Mouse (Mus musculus) frontal cortex, postnatal 14 days (tissue): ENCODE data around the gene Gm20532.

Source experiments
- DNase-seq, 2 experiments: peaks; one replicate each; pipeline ENCODE4 v3.0.0; 2022; ENCODE audit warnings: low spot score in 2 of 2

Gene Gm20532

GRCm38 (mm10) chr2:26622984-26623383, 36.5 kb downstream of the Gm20532 start:
- DNase-seq, result no peak

GRCm38 (mm10) chr2:26625419-26625818, 39.0 kb downstream of the Gm20532 start:
- DNase-seq, result no peak

- no peak for DNase-seq
Measured at GRCm38 (mm10) chr2:26626081-26626480, 39.6 kb downstream of the Gm20532 start.

GRCm38 (mm10) chr2:26627921-26628739, 41.7 kb downstream of the Gm20532 start, which contains the start of gene Fam69b:
Fam69b (plus strand) TSS chr2:26628457.
- peak; percentile 71 to 80 for DNase-seq

- no peak for DNase-seq
Measured at GRCm38 (mm10) chr2:26628792-26629437, 42.5 kb downstream of the Gm20532 start.

GRCm38 (mm10) chr2:26632541-26633395, 46.3 kb downstream of the Gm20532 start:
- no peak for DNase-seq

GRCm38 (mm10) chr2:26633953-26634530, 47.6 kb downstream of the Gm20532 start:
- DNase-seq, result no peak

GRCm38 (mm10) chr2:26634629-26635488, 48.4 kb downstream of the Gm20532 start:
- DNase-seq, result no peak

- no peak for DNase-seq
Measured at GRCm38 (mm10) chr2:26635489-26636324, 49.3 kb downstream of the Gm20532 start.

- no peak for DNase-seq
Measured at GRCm38 (mm10) chr2:26636325-26636635, 49.8 kb downstream of the Gm20532 start.

GRCm38 (mm10) chr2:26637316-26637932, 51.0 kb downstream of the Gm20532 start:
- DNase-seq, result no peak

GRCm38 (mm10) chr2:26638039-26638438, 51.6 kb downstream of the Gm20532 start:
- no peak for DNase-seq

- no peak for DNase-seq
Measured at GRCm38 (mm10) chr2:26638572-26638971, 52.1 kb downstream of the Gm20532 start.

- no peak for DNase-seq
Measured at GRCm38 (mm10) chr2:26639083-26639482, 52.6 kb downstream of the Gm20532 start.

- DNase-seq, result peak; percentile 90 to 97
Measured at GRCm38 (mm10) chr2:26639838-26640830, 53.7 kb downstream of the Gm20532 start.

- no peak for DNase-seq
Measured at GRCm38 (mm10) chr2:26641006-26641647, 54.7 kb downstream of the Gm20532 start.

GRCm38 (mm10) chr2:26643942-26644341, 57.5 kb downstream of the Gm20532 start:
- DNase-seq, result no peak
